Mouse (Mus musculus) hindbrain, embryonic 11.5 days (tissue): ENCODE results near the gene Avpr1a. TPM values are rescaled to one million over a fixed set of nuclear protein-coding genes. Genes with fewer than 3 reads are reported as not detected.
A peak's percentile ranks its signal among the peaks of the same experiment; 100 is the strongest.

Experiments
- ATAC-seq: fragments of 200-750 bp; cut with Nextera tagmentation; 2 replicates; pipeline ENCODE4 v1.8.0; 2017; ENCODE audit warnings: mild to moderate bottlenecking, moderate TSS enrichment, moderate library complexity; ENCODE audit not compliant: low FRiP score
- DNase-seq: peaks from one replicate; pipeline ENCODE4 v3.0.0-alpha.2; 2015; ENCODE audit warnings: low spot score
- H3K27ac ChIP-seq: fragments of 300-500 bp; sonication (generic); 2 replicates; pipeline ENCODE4 v1.5.1; 2014; ENCODE audit warnings: mild to moderate bottlenecking, low read depth, low read length
- H3K27me3 ChIP-seq: fragments of 300-500 bp; sonication (generic); 2 replicates; pipeline ENCODE4 v1.6.1; 2014; ENCODE audit warnings: mild to moderate bottlenecking, low read length, moderate library complexity, mixed read lengths; ENCODE audit not compliant: control insufficient read depth, insufficient read depth
- H3K36me3 ChIP-seq: fragments of 300-500 bp; sonication (generic); 2 replicates; pipeline ENCODE4 v1.6.1; 2014; ENCODE audit warnings: mild to moderate bottlenecking, low read length, moderate library complexity, mixed read lengths; ENCODE audit not compliant: control insufficient read depth, insufficient read depth
- H3K4me1 ChIP-seq: fragments of 300-500 bp; sonication (generic); replicated peaks from 2 replicates; pipeline ENCODE4 v1.6.1; 2014; ENCODE audit warnings: low read length, mixed read lengths; ENCODE audit not compliant: control insufficient read depth, insufficient read depth
- H3K4me2 ChIP-seq: fragments of 300-500 bp; sonication (generic); replicated peaks from 2 replicates; pipeline ENCODE4 v1.6.1; 2014; ENCODE audit warnings: mild to moderate bottlenecking, low read depth, low read length
- H3K4me3 ChIP-seq: fragments of 300-500 bp; sonication (generic); 2 replicates; pipeline ENCODE4 v1.5.1; 2014; ENCODE audit warnings: low read depth, low read length
- H3K9ac ChIP-seq: fragments of 300-500 bp; sonication (generic); 2 replicates; pipeline ENCODE4 v1.6.1; 2014; ENCODE audit warnings: low read depth, low read length
- H3K9me3 ChIP-seq: fragments of 300-500 bp; sonication (generic); 2 replicates; pipeline ENCODE4 v1.6.1; 2016; ENCODE audit warnings: low read length; ENCODE audit not compliant: control insufficient read depth
- WGBS: fragments of 180-500 bp; shearing (Covaris S2); extraction: QIAGEN DNeasy Blood & Tissue Kit; methylation state at CpG from one replicate; pipeline ENCODE4 v1.1.7; 2014; 5-methylcytosine and 5-hydroxymethylcytosine counted together
- polyA plus RNA-seq: library from polyadenylated mRNA; unstranded; fragments of >200 nt; fragmentation: Nextera tagmentation; extraction: Ambion mirVana; gene quantifications from 2 replicates; pipeline ENCODE4 v1.2.1, GENCODE M21; 2014

Gene Avpr1a
- polyA plus RNA-seq: 0.32 and 0.39 TPM in 2 replicates

DNA sequence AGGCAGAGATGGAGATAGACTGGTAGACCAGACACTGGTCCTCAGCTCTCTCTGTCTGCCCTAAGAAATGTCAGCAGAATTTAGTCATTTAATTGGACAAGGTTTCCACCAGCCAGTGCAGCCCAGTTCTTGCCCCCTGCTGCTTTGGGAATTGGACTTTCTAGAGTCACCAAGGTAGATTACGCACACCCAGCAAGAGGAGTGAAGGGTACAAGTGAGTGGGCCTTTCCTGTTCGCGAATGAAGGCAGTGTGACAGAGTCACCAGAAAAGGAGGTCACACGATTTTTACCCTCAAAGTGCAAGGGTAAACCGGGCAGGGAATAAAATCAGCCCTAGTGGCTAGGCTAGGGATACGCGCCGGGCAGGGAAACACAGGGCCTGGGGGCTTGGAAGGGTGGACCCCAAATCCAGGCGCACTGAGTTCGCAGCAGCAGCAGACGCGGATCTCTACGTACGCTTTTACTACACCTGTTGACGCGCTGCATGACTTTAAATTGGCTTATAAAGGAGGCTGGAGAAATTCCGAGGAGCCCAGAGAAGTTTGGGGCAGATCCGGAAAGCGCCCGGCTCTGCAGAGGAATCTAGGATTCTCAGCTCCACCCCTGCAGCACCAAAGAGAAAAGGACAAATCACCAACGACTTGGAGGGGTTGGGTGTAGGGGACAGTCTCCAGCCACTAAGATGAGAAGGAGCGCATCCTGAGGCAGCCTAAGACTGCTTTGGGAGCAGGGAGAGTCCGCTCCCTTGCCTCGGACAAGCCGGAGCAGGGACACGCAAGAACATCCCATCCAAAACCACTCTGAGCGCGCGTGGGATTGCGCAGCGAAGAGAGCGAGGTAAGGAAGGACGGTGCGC, at the start of gene Avpr1a:
Gene Avpr1a (plus strand): TSS at position 639 of the 856 bp plus-strand sequence.
- 5% methylated on average over 34 of the region's 34 CpGs for WGBS
- H3K27ac ChIP-seq: no peak within 1 kb of the TSS
- H3K27me3 ChIP-seq: peaks cover 25% of the 10 kb centered on the region
- peak; percentile 28 for DNase-seq
- ATAC-seq: peak; percentile 45
- H3K36me3 ChIP-seq: no peaks in the 10 kb centered on the region
- 0 out of 2 replicates have a peak within 1 kb of the TSS, but pooled peaks have one; percentile 23 for H3K9ac ChIP-seq
- H3K4me2 ChIP-seq: peak within 1 kb of the TSS; percentile 96
- H3K9me3 ChIP-seq: no peaks in the 10 kb centered on the region
- peak within 1 kb of the TSS; percentile 41 for H3K4me3 ChIP-seq
- H3K4me1 ChIP-seq: peaks cover 4% of the 10 kb centered on the region

DNA sequence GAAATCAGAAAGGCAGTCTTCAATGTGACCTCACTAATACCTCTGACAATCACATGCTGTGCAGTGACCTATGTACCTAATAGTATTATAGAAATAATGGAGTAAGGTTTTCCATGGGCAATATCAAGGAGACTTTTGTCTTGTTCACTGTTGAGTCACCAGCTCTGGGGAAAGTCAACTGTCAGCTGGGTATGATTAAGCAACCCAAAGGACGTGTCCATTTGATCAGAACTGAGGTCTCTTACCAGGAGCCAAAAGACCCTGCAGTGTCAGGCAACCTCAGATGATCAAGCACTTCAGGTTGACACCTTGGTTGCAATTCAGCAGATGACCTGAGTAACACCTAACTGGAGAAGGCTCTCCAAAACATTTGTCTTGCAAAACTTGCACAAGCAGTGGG, 46.0 kb upstream of the Avpr1a start:
- H3K27ac ChIP-seq: no peak overlapping the region
- no peak for DNase-seq
- no peak overlapping the region for H3K4me3 ChIP-seq
- H3K4me2 ChIP-seq: no peak overlapping the region
- WGBS: 55% methylated on average over 1 of the region's 1 CpGs
- H3K9me3 ChIP-seq: no peaks in the 10 kb centered on the region
- H3K4me1 ChIP-seq: no peaks in the 10 kb centered on the region
- H3K36me3 ChIP-seq: no peaks in the 10 kb centered on the region
- no peak overlapping the region for H3K9ac ChIP-seq
- ATAC-seq: no peak
- no peaks in the 10 kb centered on the region for H3K27me3 ChIP-seq

DNA sequence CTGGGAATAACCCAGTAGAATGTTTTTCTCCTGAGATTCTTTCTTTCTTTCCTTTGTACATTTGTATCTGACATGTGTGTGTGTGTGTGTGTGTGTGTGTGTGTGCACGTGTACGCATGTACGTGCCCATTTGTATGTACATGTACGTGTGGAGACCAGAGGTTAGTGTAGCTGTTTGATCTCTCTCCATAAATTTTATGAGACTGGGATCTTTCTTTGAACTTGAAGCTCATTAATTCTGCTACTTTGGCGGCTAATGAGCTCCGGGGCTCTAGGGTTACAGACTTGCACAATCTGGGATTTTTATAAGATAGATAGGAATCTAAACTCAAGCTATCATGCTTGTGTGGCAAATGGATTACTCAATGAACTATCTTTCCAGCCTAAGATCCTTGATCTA, 42.0 kb upstream of the Avpr1a start:
- no peaks in the 10 kb centered on the region for H3K4me1 ChIP-seq
- H3K36me3 ChIP-seq: no peaks in the 10 kb centered on the region
- H3K27ac ChIP-seq: no peak overlapping the region
- DNase-seq (no peak), ATAC-seq (no peak)
- H3K9ac ChIP-seq: no peak overlapping the region
- no peaks in the 10 kb centered on the region for H3K27me3 ChIP-seq
- no peak overlapping the region for H3K4me3 ChIP-seq
- H3K9me3 ChIP-seq: no peaks in the 10 kb centered on the region
- H3K4me2 ChIP-seq: no peak overlapping the region
- WGBS: 88% methylated on average over 6 of the region's 6 CpGs

DNA sequence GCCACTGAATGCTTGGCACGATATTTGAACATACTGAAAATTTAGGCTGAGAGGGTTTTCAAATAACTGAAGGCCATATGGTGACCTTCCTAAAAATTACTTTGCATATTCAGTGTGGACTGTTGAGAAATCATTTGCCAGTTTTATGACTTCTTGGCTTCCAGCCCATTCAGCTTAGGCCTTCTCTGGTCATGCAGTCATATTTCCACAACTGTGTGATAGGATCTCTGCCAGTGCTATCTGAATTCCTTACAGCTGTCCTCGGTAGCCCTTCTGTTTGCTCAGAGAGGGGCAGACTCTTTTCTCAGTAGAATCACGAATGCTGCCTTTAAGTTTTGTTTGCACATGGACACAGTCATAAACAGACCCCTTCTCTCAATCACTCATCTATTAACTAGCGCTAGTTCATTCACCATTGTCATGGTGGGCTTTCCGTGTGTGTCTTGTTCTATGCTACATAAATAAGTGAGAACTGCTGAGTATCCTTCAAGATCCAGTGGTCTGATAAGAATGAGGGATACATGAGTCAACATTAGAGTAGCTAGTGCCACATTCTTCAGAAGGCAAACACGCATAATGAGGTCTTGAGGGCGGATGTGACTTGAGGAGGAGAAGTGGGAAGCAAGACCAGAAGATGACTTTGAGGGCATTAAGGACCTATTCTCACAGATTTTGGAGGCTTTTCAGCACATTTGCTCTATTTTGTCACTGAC, 39.4 kb upstream of the Avpr1a start:
- H3K36me3 ChIP-seq: no peaks in the 10 kb centered on the region
- 86% methylated on average over 7 of the region's 7 CpGs for WGBS
- H3K9ac ChIP-seq: no peak overlapping the region
- H3K9me3 ChIP-seq: no peaks in the 10 kb centered on the region
- H3K4me3 ChIP-seq: no peak overlapping the region
- no peaks in the 10 kb centered on the region for H3K4me1 ChIP-seq
- no peaks in the 10 kb centered on the region for H3K27me3 ChIP-seq
- H3K4me2 ChIP-seq: no peak overlapping the region
- ATAC-seq: no peak
- H3K27ac ChIP-seq: no peak overlapping the region
- DNase-seq: no peak

DNA sequence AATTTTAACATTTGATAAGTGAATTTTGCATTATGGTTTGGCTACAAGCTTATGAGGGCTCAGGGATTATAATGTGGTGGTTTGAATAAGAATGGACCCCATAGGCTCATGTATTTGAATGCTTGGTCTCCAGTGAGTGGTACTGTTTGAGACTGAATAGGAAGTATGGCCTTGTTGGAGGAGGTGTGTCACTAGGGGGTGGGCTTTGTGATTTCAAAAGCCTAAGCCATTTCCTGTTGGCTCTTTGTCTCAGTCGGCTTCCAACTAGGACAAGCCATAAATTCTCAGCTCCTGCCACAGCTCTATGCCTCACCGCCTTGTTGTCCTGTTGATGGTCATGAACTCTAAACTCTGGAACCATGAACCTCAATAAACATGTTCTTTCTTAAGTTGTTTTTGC, 37.5 kb upstream of the Avpr1a start:
- Histone ChIP-seq H3K4me1 (no peaks in the 10 kb centered on the region), H3K27ac (no peak overlapping the region), H3K9ac (no peak overlapping the region), H3K4me3 (no peak overlapping the region), H3K27me3 (no peaks in the 10 kb centered on the region), H3K9me3 (no peaks in the 10 kb centered on the region), H3K4me2 (no peak overlapping the region), H3K36me3 (no peaks in the 10 kb centered on the region)
- ATAC-seq: no peak
- DNase-seq: no peak
- 49% methylated on average over 2 of the region's 2 CpGs for whole genome bisulfite sequencing

DNA sequence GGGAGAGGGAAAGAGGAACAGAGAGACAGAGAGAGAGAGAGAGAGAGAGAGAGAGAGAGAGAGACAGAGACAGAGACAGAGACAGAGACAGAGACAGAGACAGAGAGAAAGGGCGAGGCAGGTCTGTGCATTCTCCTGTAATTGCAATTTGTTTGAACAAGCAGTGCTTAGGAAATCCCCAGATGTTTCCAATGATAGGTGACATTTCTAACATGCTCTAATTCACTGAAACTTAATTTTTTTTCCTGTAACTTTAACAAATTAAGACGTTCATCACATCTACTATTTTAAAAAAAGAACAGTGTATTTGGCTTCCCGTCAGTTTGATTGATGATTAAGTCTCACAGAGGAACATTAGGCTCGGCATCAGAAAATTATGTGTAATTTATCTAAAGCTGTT, 15.6 kb upstream of the Avpr1a start:
- no peak for ATAC-seq
- Histone ChIP-seq H3K36me3 (no peaks in the 10 kb centered on the region), H3K9me3 (no peaks in the 10 kb centered on the region), H3K27ac (no peak overlapping the region), H3K4me2 (no peak overlapping the region), H3K9ac (no peak overlapping the region), H3K27me3 (no peaks in the 10 kb centered on the region), H3K4me3 (no peak overlapping the region), H3K4me1 (no peaks in the 10 kb centered on the region)
- no peak for DNase-seq
- 72% methylated on average over 4 of the region's 4 CpGs for WGBS

DNA sequence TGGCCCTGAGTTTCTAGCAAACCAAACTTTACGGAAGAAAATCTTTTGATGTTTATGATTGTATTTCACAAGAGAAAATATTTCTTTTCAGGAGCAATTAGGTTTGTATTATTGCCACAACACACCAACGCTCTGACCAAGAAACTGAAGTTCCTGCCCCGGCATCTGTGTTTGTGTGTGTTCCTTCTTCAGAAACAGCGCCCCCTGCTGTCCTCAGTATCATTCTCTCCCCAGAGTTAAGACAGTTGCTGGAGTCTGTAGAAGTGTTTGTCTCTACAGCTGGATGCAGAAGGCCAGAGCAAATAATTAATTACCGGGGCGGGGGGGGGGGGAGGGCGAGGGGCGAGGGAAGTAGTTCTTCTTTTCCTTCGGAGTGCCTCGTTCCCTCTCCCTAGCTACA, 1.0 kb upstream of the Avpr1a start:
- Histone ChIP-seq H3K36me3 (no peaks in the 10 kb centered on the region), H3K4me1 (peaks cover 4% of the 10 kb centered on the region), H3K4me3 (no peak overlapping the region), H3K9ac (no peak overlapping the region), H3K27ac (no peak overlapping the region), H3K27me3 (peaks cover 25% of the 10 kb centered on the region), H3K9me3 (no peaks in the 10 kb centered on the region), H3K4me2 (no peak overlapping the region)
- peak; percentile 51; the same call in 1 of the 2 replicates for ATAC-seq
- WGBS: 23% methylated on average over 10 of the region's 10 CpGs
- DNase-seq: peak; percentile 87

DNA sequence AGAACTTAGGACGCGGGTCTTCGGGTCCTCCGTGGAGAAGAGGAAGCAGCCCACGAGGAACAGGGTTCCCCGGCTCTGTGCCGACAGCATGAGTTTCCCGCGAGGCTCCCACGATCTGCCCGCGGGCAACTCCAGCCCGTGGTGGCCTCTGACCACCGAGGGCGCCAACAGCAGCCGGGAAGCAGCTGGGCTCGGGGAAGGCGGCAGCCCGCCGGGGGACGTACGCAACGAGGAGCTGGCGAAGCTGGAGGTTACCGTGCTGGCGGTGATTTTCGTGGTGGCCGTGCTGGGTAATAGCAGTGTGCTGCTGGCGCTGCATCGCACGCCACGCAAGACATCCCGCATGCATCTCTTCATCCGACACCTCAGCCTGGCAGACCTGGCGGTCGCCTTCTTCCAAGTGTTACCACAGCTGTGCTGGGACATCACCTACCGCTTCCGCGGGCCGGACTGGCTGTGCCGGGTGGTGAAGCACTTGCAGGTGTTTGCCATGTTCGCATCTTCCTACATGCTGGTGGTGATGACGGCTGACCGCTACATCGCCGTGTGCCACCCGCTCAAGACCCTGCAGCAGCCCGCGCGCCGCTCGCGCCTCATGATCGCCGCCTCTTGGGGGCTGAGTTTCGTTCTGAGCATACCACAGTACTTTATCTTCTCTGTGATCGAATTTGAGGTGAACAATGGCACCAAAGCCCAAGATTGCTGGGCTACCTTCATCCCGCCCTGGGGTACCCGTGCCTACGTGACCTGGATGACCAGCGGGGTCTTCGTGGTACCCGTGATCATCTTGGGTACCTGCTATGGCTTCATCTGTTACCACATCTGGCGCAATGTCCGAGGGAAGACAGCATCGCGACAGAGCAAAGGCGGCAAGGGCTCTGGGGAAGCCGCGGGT, 665 bp downstream of the Avpr1a start:
- H3K4me2 ChIP-seq: peak overlapping the region; percentile 96
- WGBS: under 1% methylated on average over 70 of the region's 70 CpGs
- H3K27ac ChIP-seq: no peak overlapping the region
- H3K9me3 ChIP-seq: no peaks in the 10 kb centered on the region
- peaks cover 4% of the 10 kb centered on the region for H3K4me1 ChIP-seq
- no peaks in the 10 kb centered on the region for H3K36me3 ChIP-seq
- ATAC-seq (peak; percentile 66), DNase-seq (peak; percentile 68)
- peak overlapping the region; percentile 41 for H3K4me3 ChIP-seq
- peaks cover 25% of the 10 kb centered on the region for H3K27me3 ChIP-seq
- 0 out of 2 replicates have a peak overlapping the region, but pooled peaks have one; percentile 23 for H3K9ac ChIP-seq
